Mouse (Mus musculus) embryonic facial prominence, embryonic 14.5 days (tissue): ENCODE data around the gene Prkrip1. TPM values are rescaled to one million over a fixed set of nuclear protein-coding genes. Genes with fewer than 3 reads are reported as not detected.

ENCODE experiments used
- ATAC-seq: fragments of 200-750 bp; cut with Nextera tagmentation; 2 replicates; pipeline ENCODE4 v1.8.0; 2017; ENCODE audit warnings: low read depth, moderate number of reproducible peaks, moderate TSS enrichment
- DNase-seq: peaks from one replicate; pipeline ENCODE4 v3.0.0-alpha.2; 2015; ENCODE audit warnings: low spot score
- H3K27ac ChIP-seq: fragments of 300-500 bp; sonication (generic); replicated peaks from 2 replicates; pipeline ENCODE4 v1.5.1; 2014; ENCODE audit warnings: low read depth, mild to moderate bottlenecking, low read length, moderate library complexity
- H3K27me3 ChIP-seq: fragments of 300-500 bp; sonication (generic); replicated peaks from 2 replicates; pipeline ENCODE4 v1.6.1; 2014; ENCODE audit warnings: low read length; ENCODE audit not compliant: control insufficient read depth, insufficient read depth
- H3K36me3 ChIP-seq: fragments of 300-500 bp; sonication (generic); 2 replicates; pipeline ENCODE4 v1.6.1; 2014; ENCODE audit warnings: low read length, mixed read lengths; ENCODE audit not compliant: control insufficient read depth, insufficient read depth
- H3K4me1 ChIP-seq: fragments of 300-500 bp; sonication (generic); 2 replicates; pipeline ENCODE4 v1.6.1; 2014; ENCODE audit warnings: antibody characterized with exemption, low read length; ENCODE audit not compliant: control insufficient read depth, insufficient read depth
- H3K4me2 ChIP-seq: fragments of 300-500 bp; sonication (generic); 2 replicates; pipeline ENCODE4 v1.6.1; 2014; ENCODE audit warnings: low read depth, mild to moderate bottlenecking, low read length, moderate library complexity, mixed read lengths
- H3K4me3 ChIP-seq: fragments of 300-500 bp; sonication (generic); 2 replicates; pipeline ENCODE4 v1.5.1; 2014; ENCODE audit warnings: low read depth, mild to moderate bottlenecking, low read length
- H3K9ac ChIP-seq: fragments of 300-500 bp; sonication (generic); 2 replicates; pipeline ENCODE4 v1.6.1; 2014; ENCODE audit warnings: low read depth, mild to moderate bottlenecking, low read length, moderate library complexity, mixed read lengths
- H3K9me3 ChIP-seq: fragments of 300-500 bp; sonication (generic); 2 replicates; pipeline ENCODE4 v1.6.1; 2016; ENCODE audit warnings: low read length; ENCODE audit not compliant: control insufficient read depth
- WGBS: fragments of 180-500 bp; shearing (Covaris S2); extraction: QIAGEN DNeasy Blood & Tissue Kit; methylation state at CpG from one replicate; pipeline ENCODE4 v1.1.7; 2014; 5-methylcytosine and 5-hydroxymethylcytosine counted together
- polyA plus RNA-seq: library from polyadenylated mRNA; unstranded; fragments of >200 nt; fragmentation: Nextera tagmentation; extraction: Ambion mirVana; gene quantifications from 2 replicates; pipeline ENCODE4 v1.2.1, GENCODE M21; 2014

Prkrip1 gene
- 48.0 and 52.0 TPM in 2 replicates for polyA plus RNA-seq

GRCm38 (mm10) chr5:136198474-136199391 lies at the start of gene Prkrip1:
Gene Prkrip1 (minus strand): TSS chr5:136198963.
- under 1% methylated on average over 58 of the region's 62 CpGs for WGBS
- H3K27ac ChIP-seq = peak within 1 kb of the TSS; percentile 74
- peaks cover 35% of the 10 kb centered on the region for H3K36me3 ChIP-seq
- H3K4me1 ChIP-seq = peaks cover 5% of the 10 kb centered on the region; the same call in 1 of the 2 replicates
- H3K9ac ChIP-seq = peak within 1 kb of the TSS; percentile 95
- peak within 1 kb of the TSS; percentile 95 for H3K4me2 ChIP-seq
- no peaks in the 10 kb centered on the region for H3K9me3 ChIP-seq
- no peaks in the 10 kb centered on the region for H3K27me3 ChIP-seq
- DNase-seq (peak; percentile 96), ATAC-seq (peak; percentile 89)
- H3K4me3 ChIP-seq = peak within 1 kb of the TSS; percentile 91

GRCm38 (mm10) chr5:136248441-136248840 lies 49.7 kb upstream of the Prkrip1 start:
- ATAC-seq (no peak), DNase-seq (no peak)
- no peak overlapping the region for H3K4me2 ChIP-seq
- H3K9me3 ChIP-seq = no peaks in the 10 kb centered on the region
- H3K4me3 ChIP-seq = no peak overlapping the region
- no peak overlapping the region for H3K9ac ChIP-seq
- H3K36me3 ChIP-seq = peaks cover 3% of the 10 kb centered on the region; the same call in 1 of the 2 replicates
- H3K4me1 ChIP-seq = 0 out of 2 replicates have a peak, but pooled peaks cover 4% of the 10 kb centered on the region
- H3K27ac ChIP-seq = no peak overlapping the region
- no peaks in the 10 kb centered on the region for H3K27me3 ChIP-seq
- WGBS = 61% methylated on average over 6 of the region's 6 CpGs

DNA sequence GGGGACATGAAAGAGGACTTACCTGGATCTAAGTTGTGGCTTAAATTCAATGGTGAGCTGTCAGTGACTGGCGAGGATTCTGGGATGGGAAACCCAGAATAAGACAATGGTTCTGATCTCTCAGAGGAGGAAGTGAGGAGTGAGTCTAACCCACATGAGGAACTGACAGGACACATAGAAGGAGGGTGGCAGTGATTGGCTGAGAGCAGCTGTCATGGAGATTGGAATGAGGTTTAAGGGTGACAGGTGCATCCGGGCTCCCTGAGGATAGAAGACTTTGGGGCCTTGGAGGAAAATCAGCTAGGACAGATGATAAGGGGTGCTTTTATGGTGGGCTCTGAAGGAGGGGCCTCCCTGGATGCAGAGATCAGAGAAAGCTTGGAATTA lies 47.7 kb upstream of the Prkrip1 start, which contains the start of gene Sh2b2:
Gene Sh2b2 (minus strand): TSS at position 105 of the 387 bp plus-strand sequence.
- Histone ChIP-seq H3K27ac (peak within 1 kb of the TSS; percentile 78), H3K9ac (peak within 1 kb of the TSS; percentile 76; the same call in 1 of the 2 replicates), H3K27me3 (no peaks in the 10 kb centered on the region), H3K4me2 (peak within 1 kb of the TSS; percentile 81), H3K4me3 (peak within 1 kb of the TSS; percentile 78), H3K4me1 (0 out of 2 replicates have a peak, but pooled peaks cover 6% of the 10 kb centered on the region), H3K9me3 (no peaks in the 10 kb centered on the region), H3K36me3 (no peaks in the 10 kb centered on the region)
- WGBS = 81% methylated on average over 2 of the region's 2 CpGs
- no peak for ATAC-seq
- DNase-seq = no peak

GRCm38 (mm10) chr5:136245541-136246451 lies 47.0 kb upstream of the Prkrip1 start:
- no peak for ATAC-seq
- H3K4me2 ChIP-seq = peak overlapping the region; percentile 81
- no peaks in the 10 kb centered on the region for H3K36me3 ChIP-seq
- no peak for DNase-seq
- 0 out of 2 replicates have a peak, but pooled peaks cover 6% of the 10 kb centered on the region for H3K4me1 ChIP-seq
- peak overlapping the region; percentile 78 for H3K4me3 ChIP-seq
- H3K27ac ChIP-seq = peak overlapping the region; percentile 78
- H3K9me3 ChIP-seq = no peaks in the 10 kb centered on the region
- WGBS = 11% methylated on average over 15 of the region's 15 CpGs
- peak overlapping the region; percentile 76 for H3K9ac ChIP-seq
- H3K27me3 ChIP-seq = no peaks in the 10 kb centered on the region

- no peaks in the 10 kb centered on the region for H3K27me3 ChIP-seq
- H3K27ac ChIP-seq = peak overlapping the region; percentile 78
- H3K4me3 ChIP-seq = peak overlapping the region; percentile 78
- no peaks in the 10 kb centered on the region for H3K36me3 ChIP-seq
- peak; percentile 92 for DNase-seq
- peak overlapping the region; percentile 76 for H3K9ac ChIP-seq
- WGBS = under 1% methylated on average over 31 of the region's 57 CpGs
- H3K4me1 ChIP-seq = 0 out of 2 replicates have a peak, but pooled peaks cover 6% of the 10 kb centered on the region
- no peaks in the 10 kb centered on the region for H3K9me3 ChIP-seq
- peak overlapping the region; percentile 81 for H3K4me2 ChIP-seq
- ATAC-seq = peak; percentile 82
Measured at GRCm38 (mm10) chr5:136244762-136245540, 46.2 kb upstream of the Prkrip1 start.

GRCm38 (mm10) chr5:136243851-136244761 lies 45.3 kb upstream of the Prkrip1 start:
- Histone ChIP-seq H3K27ac (peak overlapping the region; percentile 67; the same call in 1 of the 2 replicates), H3K9me3 (no peaks in the 10 kb centered on the region), H3K4me3 (peak overlapping the region; percentile 78), H3K4me2 (peak overlapping the region; percentile 81), H3K9ac (peak overlapping the region; percentile 76), H3K36me3 (no peaks in the 10 kb centered on the region), H3K27me3 (no peaks in the 10 kb centered on the region), H3K4me1 (0 out of 2 replicates have a peak, but pooled peaks cover 6% of the 10 kb centered on the region)
- ATAC-seq (peak; percentile 28), DNase-seq (no peak)
- 1% methylated on average over 46 of the region's 67 CpGs for WGBS

DNA sequence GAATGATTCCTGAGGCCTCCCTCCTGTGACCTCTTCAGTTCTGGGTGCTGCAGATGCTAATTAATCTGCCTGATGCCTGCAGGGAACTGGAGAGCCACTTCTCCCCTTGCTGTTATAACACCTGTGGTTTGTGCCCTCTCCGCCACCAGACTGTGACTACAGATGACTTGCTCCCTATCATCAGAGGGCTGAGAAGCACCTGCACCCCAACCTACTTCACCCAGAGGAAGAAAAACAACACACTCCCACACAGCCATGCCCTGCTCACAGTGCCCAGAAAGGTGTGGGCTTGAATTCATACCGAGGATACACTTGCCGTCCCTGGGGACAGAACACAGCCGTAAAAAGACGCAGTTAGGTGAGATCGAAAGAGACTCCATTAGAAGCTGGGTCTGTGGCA lies 42.4 kb upstream of the Prkrip1 start:
- no peaks in the 10 kb centered on the region for H3K27me3 ChIP-seq
- DNase-seq (no peak), ATAC-seq (no peak)
- H3K9ac ChIP-seq = no peak overlapping the region
- H3K9me3 ChIP-seq = no peaks in the 10 kb centered on the region
- WGBS = 75% methylated on average over 6 of the region's 6 CpGs
- no peaks in the 10 kb centered on the region for H3K36me3 ChIP-seq
- H3K4me3 ChIP-seq = no peak overlapping the region
- no peak overlapping the region for H3K4me2 ChIP-seq
- no peak overlapping the region for H3K27ac ChIP-seq
- peaks cover 14% of the 10 kb centered on the region for H3K4me1 ChIP-seq
